Mouse (Mus musculus): ENCODE measurements around the gene Ptprg.

Gene Ptprg

GRCm38 (mm10) chr14:11617362-11617761 is 64.0 kb downstream of the Ptprg start:
- DNase-seq (ENCODE audit: low spot score in 2 of 2) = no peak

DNA sequence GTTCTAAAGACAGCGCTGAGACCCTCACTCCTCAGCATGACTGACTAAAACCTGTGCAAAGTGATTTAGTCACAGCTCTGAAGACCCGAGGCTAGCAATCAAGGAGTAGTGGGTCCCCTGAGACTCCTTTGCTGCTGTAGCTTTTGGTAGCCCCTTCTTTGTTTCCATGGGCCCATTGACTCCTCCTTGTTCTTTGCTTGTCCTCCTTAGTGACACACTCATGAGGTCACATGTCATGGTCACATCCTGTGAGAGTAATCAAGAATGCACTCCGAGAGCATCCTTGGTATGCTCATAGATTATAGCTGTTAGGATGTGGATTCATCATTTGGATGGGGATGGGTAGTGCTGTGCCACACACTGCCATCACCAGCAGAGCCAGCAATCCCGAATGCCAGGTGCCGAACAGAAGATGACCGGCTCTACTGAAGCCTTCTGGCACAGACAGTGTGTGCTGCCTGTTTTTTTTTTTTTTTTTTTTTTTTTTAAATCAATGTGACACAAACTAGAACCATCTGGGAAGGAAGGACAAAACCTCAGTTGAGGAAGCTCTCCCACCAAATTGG is 64.9 kb downstream of the Ptprg start:
- DNase-seq (ENCODE audit: low spot score in 2 of 2) = no peak

GRCm38 (mm10) chr14:11619606-11620005 is 66.3 kb downstream of the Ptprg start:
- no peak for DNase-seq (ENCODE audit: low spot score in 2 of 2)

- DNase-seq (ENCODE audit: low spot score in 2 of 2) = no peak
Observed at GRCm38 (mm10) chr14:11620314-11620713, 67.0 kb downstream of the Ptprg start.

- DNase-seq (ENCODE audit: low spot score in 2 of 2) = no peak
Observed at GRCm38 (mm10) chr14:11620962-11621568, 67.7 kb downstream of the Ptprg start.

DNA sequence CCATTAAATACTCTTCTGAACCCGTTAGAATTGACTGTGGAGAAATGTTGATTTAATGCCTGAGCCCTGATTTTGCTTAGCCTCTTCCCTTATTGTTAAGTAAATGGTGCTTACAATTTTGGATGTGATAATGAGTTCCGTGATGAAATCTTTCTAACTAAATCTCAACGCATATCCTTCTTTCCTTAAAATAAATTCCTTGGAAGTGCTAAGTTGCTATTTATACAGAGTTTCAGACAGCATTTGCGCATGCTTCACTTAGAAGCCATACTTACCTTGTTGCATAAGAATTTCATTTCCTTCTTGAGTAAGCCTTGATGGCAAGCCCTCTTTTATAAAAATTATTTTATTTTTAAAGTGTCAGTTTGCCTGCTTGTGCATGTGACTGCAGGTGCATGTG is 70.2 kb downstream of the Ptprg start:
- DNase-seq (ENCODE audit: low spot score in 2 of 2) = no peak

- no peak for DNase-seq (ENCODE audit: low spot score in 2 of 2)
Observed at GRCm38 (mm10) chr14:11630736-11631135, 77.4 kb downstream of the Ptprg start.

GRCm38 (mm10) chr14:11631505-11631904 is 78.2 kb downstream of the Ptprg start:
- DNase-seq (ENCODE audit: low spot score in 2 of 2) = no peak

DNA sequence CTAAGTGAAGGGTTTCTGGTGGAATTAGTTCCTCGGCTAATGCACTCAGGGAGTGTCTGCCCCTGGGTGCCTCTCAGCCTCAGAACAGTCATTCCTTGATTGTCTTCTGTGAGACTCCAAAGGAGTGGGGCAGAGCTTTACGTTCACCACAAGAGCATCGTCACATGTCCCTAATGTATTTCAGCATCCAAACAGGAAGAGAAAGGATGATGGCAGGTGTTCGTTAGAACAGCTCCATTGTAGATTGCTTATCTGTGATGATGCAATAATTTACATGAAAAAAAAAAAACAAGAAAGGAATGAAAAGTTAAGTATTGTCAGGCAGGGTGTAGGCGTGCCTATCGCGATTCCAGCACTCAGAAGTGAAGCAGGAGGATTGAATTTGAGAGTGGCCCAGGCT is 84.3 kb downstream of the Ptprg start:
- DNase-seq (ENCODE audit: low spot score in 2 of 2) = no peak

DNA sequence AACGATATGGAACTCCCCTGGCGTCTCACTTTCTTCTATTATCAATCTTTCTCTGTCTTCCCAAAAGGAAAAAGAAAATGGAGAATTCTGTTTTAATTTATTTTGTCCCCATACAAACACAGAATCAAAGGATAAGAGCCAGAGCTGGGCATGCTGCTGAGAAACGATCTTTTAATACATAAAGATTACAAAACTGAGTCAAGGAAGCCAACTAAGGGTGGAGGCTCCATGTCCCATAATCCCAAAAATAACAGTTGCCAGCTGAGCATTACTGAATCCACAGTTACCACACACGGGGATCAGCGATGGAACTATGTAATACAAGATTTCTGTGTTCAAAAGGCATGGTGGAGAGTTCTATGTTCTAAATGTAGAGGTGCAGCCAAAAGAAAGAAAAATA is 86.0 kb downstream of the Ptprg start:
- no peak for DNase-seq (ENCODE audit: low spot score in 2 of 2)

GRCm38 (mm10) chr14:11640372-11640771 is 87.0 kb downstream of the Ptprg start:
- DNase-seq (ENCODE audit: low spot score in 2 of 2) = no peak

GRCm38 (mm10) chr14:11640996-11641395 is 87.7 kb downstream of the Ptprg start:
- DNase-seq (ENCODE audit: low spot score in 2 of 2) = peak in 1 of 2 experiments; percentile 59

GRCm38 (mm10) chr14:11642977-11643376 is 89.6 kb downstream of the Ptprg start:
- no peak for DNase-seq (ENCODE audit: low spot score in 2 of 2)

GRCm38 (mm10) chr14:11657374-11657773 is 104.0 kb downstream of the Ptprg start:
- DNase-seq (ENCODE audit: low spot score in 2 of 2) = no peak

DNA sequence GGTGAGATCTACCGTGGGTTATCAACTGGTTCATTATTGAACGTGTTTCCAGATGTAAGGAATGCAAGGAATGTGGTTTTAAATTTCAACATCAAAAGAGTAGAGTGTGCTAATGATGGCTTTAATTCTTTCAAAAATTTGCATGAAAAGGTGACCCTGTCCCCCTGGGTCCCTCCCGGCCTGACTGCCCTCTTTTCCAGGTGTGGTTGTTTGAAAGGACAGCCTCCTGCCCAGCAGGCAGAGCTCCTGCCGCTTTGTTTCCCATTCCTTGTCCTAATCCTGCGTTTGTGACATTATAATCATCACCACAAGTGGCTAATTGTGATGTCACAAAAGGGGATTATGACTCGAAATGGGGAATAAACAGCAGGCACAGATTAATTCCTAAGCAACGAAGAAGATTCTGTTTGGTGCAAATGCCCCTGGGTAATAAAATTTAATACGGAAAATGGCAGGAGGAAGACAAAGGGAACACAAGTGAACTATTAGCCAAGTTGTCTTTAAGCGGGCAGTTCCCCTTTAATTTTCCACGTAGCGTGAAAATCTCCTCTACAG is 110.4 kb downstream of the Ptprg start:
- DNase-seq (ENCODE audit: low spot score in 2 of 2) = no peak

- DNase-seq (ENCODE audit: low spot score in 2 of 2) = no peak
Observed at GRCm38 (mm10) chr14:11664302-11664701, 111.0 kb downstream of the Ptprg start.

DNA sequence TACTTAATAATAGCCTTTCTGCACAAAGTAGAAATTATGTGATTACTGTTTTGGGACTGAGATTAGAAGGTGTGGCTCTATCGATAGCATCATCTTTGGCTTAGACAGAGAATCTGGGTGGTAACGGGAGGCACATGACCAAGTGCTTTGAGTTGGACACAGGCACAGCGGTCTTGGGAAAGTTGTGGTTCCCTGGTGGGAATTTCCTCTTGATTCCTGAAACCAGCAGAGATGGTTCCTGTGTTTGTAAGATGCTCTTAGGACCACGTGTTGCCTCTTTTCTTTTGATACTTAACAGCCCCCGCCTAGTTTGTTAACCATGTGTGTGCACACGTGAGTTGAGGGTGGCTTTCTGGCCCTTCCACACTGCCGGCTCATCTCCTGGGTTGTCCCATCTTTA is 111.7 kb downstream of the Ptprg start:
- no peak for DNase-seq (ENCODE audit: low spot score in 2 of 2)

- no peak for DNase-seq (ENCODE audit: low spot score in 2 of 2)
Observed at GRCm38 (mm10) chr14:11667762-11668161, 114.4 kb downstream of the Ptprg start.

DNA sequence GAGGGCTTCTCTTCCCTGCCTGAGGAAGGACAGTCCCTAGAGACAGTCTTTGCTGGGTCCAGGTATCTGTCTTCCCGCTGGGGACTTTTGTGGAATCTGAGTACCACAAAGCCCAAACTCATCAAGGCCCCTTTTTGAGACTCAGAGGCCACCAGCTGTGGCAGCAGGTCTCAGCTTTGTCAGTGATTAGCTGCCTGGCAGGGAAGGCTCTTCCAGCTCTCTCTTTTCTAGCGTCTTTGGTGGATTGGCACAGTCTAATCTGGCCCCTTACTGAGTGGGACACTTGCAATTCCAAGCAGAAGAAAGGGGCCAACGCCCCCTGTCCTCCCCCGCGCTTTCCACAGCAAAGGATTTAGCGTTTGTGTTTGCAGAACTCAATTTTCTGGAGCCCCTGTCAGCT is 117.5 kb downstream of the Ptprg start:
- DNase-seq (ENCODE audit: low spot score in 2 of 2) = no peak

GRCm38 (mm10) chr14:11672981-11673547 is 119.7 kb downstream of the Ptprg start:
- DNase-seq (ENCODE audit: low spot score in 2 of 2) = no peak

DNA sequence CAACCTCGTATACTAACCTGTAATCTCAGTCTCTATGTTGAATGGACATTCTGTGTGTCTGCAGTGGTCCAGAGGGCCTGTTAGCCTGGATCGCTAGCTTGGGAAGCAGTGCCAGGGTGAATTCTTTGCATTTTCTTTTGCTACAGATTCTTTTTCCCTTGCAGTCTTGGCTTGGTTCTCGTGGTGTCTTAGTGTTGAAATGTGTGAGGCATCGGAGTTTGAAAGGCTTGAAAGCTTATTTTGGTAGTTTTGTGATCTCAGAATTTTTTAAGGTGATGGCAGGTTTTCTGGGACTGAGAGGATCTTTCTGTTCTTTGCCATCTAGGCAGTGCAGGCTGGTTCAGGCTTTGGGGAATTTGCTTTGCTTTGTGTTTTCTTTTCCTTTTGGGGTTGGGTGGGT is 124.9 kb downstream of the Ptprg start:
- DNase-seq (ENCODE audit: low spot score in 2 of 2) = no peak

DNA sequence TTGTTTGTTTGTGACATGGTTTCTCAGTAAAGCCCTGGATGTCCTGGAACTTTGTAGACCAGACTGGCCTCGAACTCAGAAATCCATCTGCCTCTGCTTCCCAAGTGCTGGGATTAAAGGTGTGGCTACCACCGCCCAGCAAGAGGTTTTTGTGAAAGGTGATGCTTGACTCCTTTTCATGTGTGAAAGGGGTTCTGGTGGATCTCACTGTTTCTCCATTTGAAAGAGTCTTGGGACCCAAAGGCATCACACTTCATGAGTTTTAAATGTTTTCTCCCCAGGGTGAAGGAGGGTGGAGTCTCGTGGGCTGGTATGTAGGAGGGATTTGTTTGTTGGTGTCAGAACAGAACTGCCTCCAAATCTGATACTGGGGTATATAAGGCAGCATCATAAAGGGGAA is 126.4 kb downstream of the Ptprg start:
- DNase-seq (ENCODE audit: low spot score in 2 of 2) = no peak

GRCm38 (mm10) chr14:11680621-11681020 is 127.3 kb downstream of the Ptprg start:
- no peak for DNase-seq (ENCODE audit: low spot score in 2 of 2)
